Mouse (Mus musculus) ES-Bruce4 (cell line): ENCODE results near the gene C1rb.

Source experiments
- CTCF ChIP-seq: IDR thresholded peaks from one replicate; pipeline ENCODE4 v1.8.1; 2011; ENCODE audit warnings: low read depth, low read length
- POLR2A ChIP-seq: IDR thresholded peaks from one replicate; pipeline ENCODE4 v1.8.1; 2011; ENCODE audit warnings: low read length; ENCODE audit not compliant: insufficient read depth

- TF ChIP-seq CTCF = no peak
- TF ChIP-seq POLR2A = no peak
Observed at GRCm38 (mm10) chr6:124592186-124592700, 22.1 kb downstream of the C1rb start.
